Mouse (Mus musculus): ENCODE results near the gene Mtfr1l. TPM values are rescaled to one million over a fixed set of nuclear protein-coding genes. Genes with fewer than 3 reads are reported as not detected.

Mtfr1l gene
- polyA plus RNA-seq, 1 experiment from 2014 or later = 115 TPM

- ATAC-seq (replicated peaks; ENCODE audit: low FRiP score) = no peak; the same call in 1 of the 2 replicates
- H3K4me3 ChIP-seq (replicated peaks) = peak overlapping the region; percentile 65
- H3K27me3 ChIP-seq = no peaks in the 10 kb centered on the region
- H3K27ac ChIP-seq = peak overlapping the region; percentile 88
- H3K36me3 ChIP-seq = peaks cover 40% of the 10 kb centered on the region
- under 1% methylated on average over 57 of the region's 57 CpGs for WGBS
- peak overlapping the region; percentile 82 for H3K4me2 ChIP-seq
- peak overlapping the region; percentile 70 for H3K9ac ChIP-seq
- peaks cover 22% of the 10 kb centered on the region for H3K4me1 ChIP-seq
- H3K9me3 ChIP-seq (replicated peaks) = no peaks in the 10 kb centered on the region
These were observed 882 bp downstream of the Mtfr1l start for GRCm38 (mm10) chr4:134534124-134534886.

- Histone ChIP-seq H3K9me3 (replicated peaks) (no peaks in the 10 kb centered on the region), H3K9ac (peak overlapping the region; percentile 70), H3K4me1 (peaks cover 22% of the 10 kb centered on the region), H3K4me2 (peak overlapping the region; percentile 82), H3K27me3 (no peaks in the 10 kb centered on the region), H3K4me3 (replicated peaks) (peak overlapping the region; percentile 65), H3K27ac (no peak overlapping the region), H3K36me3 (peaks cover 40% of the 10 kb centered on the region)
- WGBS = 85% methylated on average over 4 of the region's 4 CpGs
- no peak for ATAC-seq (replicated peaks; ENCODE audit: low FRiP score)
These were observed 1.8 kb downstream of the Mtfr1l start for GRCm38 (mm10) chr4:134533421-134533820.

- peaks cover 40% of the 10 kb centered on the region for H3K36me3 ChIP-seq
These were observed 2.3 kb downstream of the Mtfr1l start for GRCm38 (mm10) chr4:134532928-134533327.

GRCm38 (mm10) chr4:134526220-134526619 is 9.0 kb downstream of the Mtfr1l start:
- ATAC-seq (replicated peaks; ENCODE audit: low FRiP score) = no peak
- H3K27me3 ChIP-seq = no peaks in the 10 kb centered on the region
- no peak overlapping the region for H3K4me3 ChIP-seq (replicated peaks)
- H3K36me3 ChIP-seq = peaks cover 99% of the 10 kb centered on the region
- H3K9me3 ChIP-seq (replicated peaks) = no peaks in the 10 kb centered on the region
- no peaks in the 10 kb centered on the region for H3K4me1 ChIP-seq
- H3K9ac ChIP-seq = no peak overlapping the region
- no peak overlapping the region for H3K27ac ChIP-seq
- WGBS = 76% methylated on average over 5 of the region's 5 CpGs
- no peak overlapping the region for H3K4me2 ChIP-seq

More at GRCm38 (mm10) chr4:134532928-134533327, 2.3 kb downstream of the Mtfr1l start:
- ATAC-seq (replicated peaks; ENCODE audit: low FRiP score) = no peak
- WGBS = 85% methylated on average over 4 of the region's 4 CpGs
- H3K9me3 ChIP-seq (replicated peaks) = no peaks in the 10 kb centered on the region
- H3K4me1 ChIP-seq = peaks cover 22% of the 10 kb centered on the region
- H3K4me2 ChIP-seq = no peak overlapping the region
- no peaks in the 10 kb centered on the region for H3K27me3 ChIP-seq
- no peak overlapping the region for H3K27ac ChIP-seq
- H3K4me3 ChIP-seq (replicated peaks) = no peak overlapping the region
- H3K9ac ChIP-seq = no peak overlapping the region

- Histone ChIP-seq H3K4me3 (replicated peaks) (no peak overlapping the region), H3K36me3 (peaks cover 99% of the 10 kb centered on the region), H3K9me3 (replicated peaks) (no peaks in the 10 kb centered on the region), H3K27me3 (no peaks in the 10 kb centered on the region), H3K4me1 (no peaks in the 10 kb centered on the region), H3K9ac (no peak overlapping the region), H3K27ac (no peak overlapping the region), H3K4me2 (no peak overlapping the region)
- no peak for ATAC-seq (replicated peaks; ENCODE audit: low FRiP score)
- WGBS = 77% methylated on average over 5 of the region's 5 CpGs
These were observed 9.4 kb downstream of the Mtfr1l start for GRCm38 (mm10) chr4:134525806-134526205.

GRCm38 (mm10) chr4:134523447-134523846 is 11.7 kb downstream of the Mtfr1l start:
- WGBS = 85% methylated on average over 4 of the region's 4 CpGs
- Histone ChIP-seq H3K9ac (no peak overlapping the region), H3K27ac (no peak overlapping the region), H3K4me2 (no peak overlapping the region), H3K36me3 (peaks cover 84% of the 10 kb centered on the region), H3K27me3 (no peaks in the 10 kb centered on the region), H3K4me1 (no peaks in the 10 kb centered on the region), H3K9me3 (replicated peaks) (no peaks in the 10 kb centered on the region), H3K4me3 (replicated peaks) (no peak overlapping the region)
- no peak for ATAC-seq (replicated peaks; ENCODE audit: low FRiP score)

GRCm38 (mm10) chr4:134519281-134519680 is 15.9 kb downstream of the Mtfr1l start:
- Histone ChIP-seq H3K9ac (no peak overlapping the region), H3K27ac (no peak overlapping the region), H3K4me2 (no peak overlapping the region), H3K9me3 (replicated peaks) (no peaks in the 10 kb centered on the region), H3K36me3 (peaks cover 42% of the 10 kb centered on the region), H3K4me3 (replicated peaks) (no peak overlapping the region), H3K4me1 (peaks cover 12% of the 10 kb centered on the region), H3K27me3 (no peaks in the 10 kb centered on the region)
- no peak for ATAC-seq (replicated peaks; ENCODE audit: low FRiP score)

- H3K4me1 ChIP-seq = peaks cover 19% of the 10 kb centered on the region
- 94% methylated on average over 4 of the region's 4 CpGs for WGBS
- H3K27me3 ChIP-seq = no peaks in the 10 kb centered on the region
- H3K4me2 ChIP-seq = no peak overlapping the region
- H3K27ac ChIP-seq = no peak overlapping the region
- peaks cover 35% of the 10 kb centered on the region for H3K36me3 ChIP-seq
- no peak for ATAC-seq (replicated peaks; ENCODE audit: low FRiP score)
- no peaks in the 10 kb centered on the region for H3K9me3 ChIP-seq (replicated peaks)
- H3K4me3 ChIP-seq (replicated peaks) = no peak overlapping the region
- H3K9ac ChIP-seq = no peak overlapping the region
These were observed 16.6 kb downstream of the Mtfr1l start for GRCm38 (mm10) chr4:134518541-134518940.

GRCm38 (mm10) chr4:134517719-134518118 is 17.5 kb downstream of the Mtfr1l start:
- Histone ChIP-seq H3K4me2 (no peak overlapping the region), H3K27ac (no peak overlapping the region), H3K4me1 (peaks cover 25% of the 10 kb centered on the region), H3K9ac (no peak overlapping the region), H3K9me3 (replicated peaks) (no peaks in the 10 kb centered on the region), H3K27me3 (no peaks in the 10 kb centered on the region), H3K36me3 (peaks cover 27% of the 10 kb centered on the region), H3K4me3 (replicated peaks) (no peak overlapping the region)
- WGBS = 84% methylated on average over 10 of the region's 10 CpGs
- no peak for ATAC-seq (replicated peaks; ENCODE audit: low FRiP score)

GRCm38 (mm10) chr4:134516981-134517380 is 18.2 kb downstream of the Mtfr1l start:
- Histone ChIP-seq H3K9me3 (replicated peaks) (no peaks in the 10 kb centered on the region), H3K4me1 (peaks cover 30% of the 10 kb centered on the region), H3K4me2 (no peak overlapping the region), H3K9ac (no peak overlapping the region), H3K27ac (peak overlapping the region; percentile 15; the same call in 1 of the 2 replicates), H3K27me3 (no peaks in the 10 kb centered on the region), H3K4me3 (replicated peaks) (no peak overlapping the region), H3K36me3 (peaks cover 20% of the 10 kb centered on the region)
- ATAC-seq (replicated peaks; ENCODE audit: low FRiP score) = no peak
- 66% methylated on average over 8 of the region's 8 CpGs for WGBS

- 78% methylated on average over 7 of the region's 7 CpGs for WGBS
- no peak overlapping the region for H3K9ac ChIP-seq
- no peaks in the 10 kb centered on the region for H3K9me3 ChIP-seq (replicated peaks)
- H3K4me1 ChIP-seq = peaks cover 43% of the 10 kb centered on the region
- no peak overlapping the region for H3K4me2 ChIP-seq
- ATAC-seq (replicated peaks; ENCODE audit: low FRiP score) = no peak
- no peaks in the 10 kb centered on the region for H3K27me3 ChIP-seq
- H3K4me3 ChIP-seq (replicated peaks) = no peak overlapping the region
- peaks cover 7% of the 10 kb centered on the region for H3K36me3 ChIP-seq
- no peak overlapping the region for H3K27ac ChIP-seq
These were observed 19.6 kb downstream of the Mtfr1l start for GRCm38 (mm10) chr4:134515614-134516013.

- no peak overlapping the region for H3K4me3 ChIP-seq (replicated peaks)
- no peak overlapping the region for H3K4me2 ChIP-seq
- ATAC-seq (replicated peaks; ENCODE audit: low FRiP score) = no peak
- H3K36me3 ChIP-seq = no peaks in the 10 kb centered on the region
- 79% methylated on average over 11 of the region's 11 CpGs for WGBS
- H3K27ac ChIP-seq = no peak overlapping the region
- no peaks in the 10 kb centered on the region for H3K27me3 ChIP-seq
- H3K9me3 ChIP-seq (replicated peaks) = no peaks in the 10 kb centered on the region
- H3K4me1 ChIP-seq = peaks cover 43% of the 10 kb centered on the region
- no peak overlapping the region for H3K9ac ChIP-seq
These were observed 20.8 kb downstream of the Mtfr1l start for GRCm38 (mm10) chr4:134514309-134514930.

Data from kidney, embryonic 15.5 days (tissue).